Mouse (Mus musculus) heart, adult 11 months (tissue): Measurements from ENCODE around the gene Ifna14.
"Not testable (repeated sequence)": the region's sequence is repeated elsewhere in the genome, so short reads cannot be mapped to it uniquely, and the experiment has no call there.

Experiments used
- DNase-seq: peaks from one replicate; pipeline ENCODE4 v3.0.0; 2022

Ifna14 gene

GRCm38 (mm10) chr4:88571698-88572097 is at the start of gene Ifna14:
Gene Ifna14 (minus strand): TSS chr4:88571798.
- no peak for DNase-seq

DNA sequence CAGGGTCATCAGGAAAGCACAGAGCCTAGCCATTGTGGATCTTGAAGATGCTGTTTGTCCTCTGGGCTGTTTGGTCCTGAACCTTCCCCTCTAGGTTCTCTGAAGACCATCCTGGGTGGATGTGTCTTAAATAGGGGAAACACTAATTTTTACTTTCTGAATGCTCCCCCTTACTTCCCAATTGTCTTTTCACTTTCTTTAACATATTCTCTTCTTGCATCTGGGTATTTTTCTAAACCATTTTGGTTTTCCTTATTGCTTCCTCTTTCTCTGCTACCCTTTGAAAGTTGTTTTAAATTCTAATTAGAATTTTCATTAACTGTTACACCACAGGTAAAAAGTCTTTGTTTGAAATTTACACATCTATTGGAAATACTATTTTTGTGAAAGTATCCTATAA is 31.7 kb upstream of the Ifna14 start, which contains the start of gene Ifna12:
Gene Ifna12, minus strand, starts transcription at position 101 of the 400 bp plus-strand sequence.
- no peak for DNase-seq

DNA sequence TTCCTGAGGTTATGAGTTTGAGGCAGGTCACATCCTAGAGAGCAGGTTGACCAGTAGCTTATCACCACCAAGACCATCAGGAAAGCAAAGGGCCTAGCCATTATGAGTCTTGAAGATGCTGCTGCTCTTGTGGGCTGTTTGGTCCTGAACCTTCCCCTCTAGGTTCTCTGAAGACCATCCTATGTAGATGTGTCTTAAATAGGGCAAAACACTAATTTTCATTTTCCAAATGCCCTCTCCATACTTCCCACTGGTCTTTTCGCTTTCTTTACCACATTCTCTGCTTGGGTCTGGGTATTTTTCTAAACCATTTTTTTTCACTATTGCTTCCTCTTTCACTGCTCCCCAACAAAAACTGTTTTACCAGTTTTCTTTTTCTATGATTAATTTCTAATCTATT is 20.7 kb upstream of the Ifna14 start, which contains the start of gene Ifna9:
Gene Ifna9, minus strand, starts transcription at position 101 of the 400 bp plus-strand sequence.
- DNase-seq = no peak

- no peak for DNase-seq
These were observed 9.8 kb downstream of the Ifna14 start for GRCm38 (mm10) chr4:88561791-88562190.

GRCm38 (mm10) chr4:88558145-88558544 is 13.5 kb downstream of the Ifna14 start, which contains the start of gene Ifna15:
Gene Ifna15 (minus strand): TSS chr4:88558245.
- not testable (repeated sequence) for DNase-seq

DNA sequence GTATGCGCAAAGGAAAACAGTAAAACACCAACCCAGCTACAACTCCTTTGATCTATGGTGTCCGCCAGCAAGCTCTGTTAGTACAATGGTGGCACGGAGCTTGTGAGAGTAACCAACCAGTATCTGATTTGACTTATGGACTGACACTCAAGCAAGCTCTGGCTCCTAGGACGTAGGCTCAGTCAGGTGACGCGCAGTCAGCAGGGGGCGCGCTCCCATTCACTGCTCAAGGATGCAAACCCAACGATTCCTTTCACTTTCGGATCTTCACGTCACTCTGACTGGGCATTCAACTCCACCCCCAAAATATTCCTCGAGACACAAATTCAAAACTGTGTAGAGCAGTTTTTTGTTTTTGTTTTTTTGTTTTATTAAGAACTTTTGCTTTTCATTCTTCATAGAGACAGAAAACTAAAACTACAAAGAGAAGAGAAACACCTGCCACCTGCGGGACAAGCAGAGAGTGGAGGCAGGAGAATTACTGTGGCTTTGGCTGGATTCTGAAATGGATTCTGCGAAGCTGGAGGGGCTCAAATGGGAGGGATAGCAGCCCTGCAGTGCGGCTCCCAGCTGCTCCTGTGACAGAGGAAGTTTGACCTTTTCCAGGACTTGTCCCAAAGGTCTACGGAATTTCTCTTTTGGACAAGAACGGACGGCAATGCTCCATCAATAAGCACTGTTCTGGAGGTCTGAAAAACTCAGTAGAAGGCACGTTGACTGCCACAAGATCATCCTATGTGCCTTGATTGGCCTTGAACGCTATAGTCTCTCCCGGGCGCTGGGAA is 21.2 kb downstream of the Ifna14 start:
- DNase-seq = peak; percentile 97

GRCm38 (mm10) chr4:88547986-88548385 is 23.6 kb downstream of the Ifna14 start:
- no peak for DNase-seq

- no peak for DNase-seq
These were observed 27.9 kb downstream of the Ifna14 start for GRCm38 (mm10) chr4:88543649-88544234.

DNA sequence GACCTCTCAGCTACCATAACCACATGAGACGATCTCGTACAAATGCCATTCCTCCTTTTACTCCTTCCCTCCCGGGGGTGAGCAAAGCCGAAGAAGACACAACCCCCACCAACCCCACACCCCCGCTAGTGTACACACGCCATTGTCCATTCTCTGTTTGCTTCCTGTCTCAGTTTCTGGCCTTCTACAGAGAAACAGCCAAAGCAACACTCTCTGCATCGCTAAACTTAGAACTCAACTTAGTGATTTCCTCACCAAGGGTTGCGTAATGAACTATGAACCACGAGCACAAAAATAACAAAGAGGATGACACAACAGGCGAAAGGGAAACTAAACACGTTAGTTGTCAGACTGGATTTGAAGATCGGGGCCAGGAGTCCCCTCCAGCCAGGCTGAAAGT is 34.3 kb downstream of the Ifna14 start:
- peak; percentile 97 for DNase-seq

GRCm38 (mm10) chr4:88536640-88537039 is 35.0 kb downstream of the Ifna14 start:
- peak; percentile 96 for DNase-seq

- peak; percentile 91 for DNase-seq
These were observed 35.9 kb downstream of the Ifna14 start for GRCm38 (mm10) chr4:88535742-88536141.

- DNase-seq = peak; percentile 11
These were observed 36.7 kb downstream of the Ifna14 start for GRCm38 (mm10) chr4:88534903-88535302.

DNA sequence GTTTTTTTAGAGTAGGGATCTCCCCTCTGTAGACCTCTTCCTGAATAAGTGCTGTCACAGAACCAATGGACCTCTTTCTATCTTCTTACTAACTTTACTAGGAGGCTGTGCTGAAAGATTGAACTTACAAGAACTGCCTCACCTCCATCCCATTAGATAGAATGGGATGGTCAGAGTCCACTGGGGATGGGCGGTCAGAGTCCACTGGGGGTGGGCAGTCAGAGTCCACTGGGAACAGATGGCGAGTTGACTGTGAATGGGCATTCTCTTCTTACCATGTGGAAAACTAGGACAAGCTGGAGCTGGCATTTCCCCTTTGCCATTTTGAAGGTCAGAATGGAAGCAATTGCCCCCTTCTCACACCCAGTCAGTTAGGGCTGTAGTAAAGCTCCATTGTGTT is 38.1 kb downstream of the Ifna14 start:
- DNase-seq = peak; percentile 64

- peak; percentile 27 for DNase-seq
These were observed 40.7 kb downstream of the Ifna14 start for GRCm38 (mm10) chr4:88530892-88531291.

DNA sequence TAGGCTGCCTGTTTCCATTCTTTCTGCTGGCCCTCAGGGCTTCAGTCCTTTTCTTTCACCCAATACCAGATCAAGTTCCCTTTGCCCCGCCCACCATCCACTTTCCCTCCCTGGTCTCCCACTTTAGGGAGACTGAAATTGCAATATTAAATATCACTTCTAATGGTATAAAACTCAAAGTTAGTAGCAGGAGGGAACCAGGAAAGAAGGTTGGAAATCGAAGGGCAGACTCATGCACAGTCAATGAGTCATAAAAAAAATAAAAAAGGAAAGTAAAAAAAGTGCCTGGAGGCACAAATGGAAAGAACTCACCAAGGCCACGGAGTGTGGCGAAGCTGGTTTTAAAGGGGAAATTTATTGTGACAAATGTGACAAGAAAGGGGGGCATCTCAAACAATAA is 41.3 kb downstream of the Ifna14 start:
- DNase-seq = no peak

- peak; percentile 42 for DNase-seq
These were observed 45.1 kb downstream of the Ifna14 start for GRCm38 (mm10) chr4:88526379-88527049.

GRCm38 (mm10) chr4:88525393-88525792 is 46.2 kb downstream of the Ifna14 start:
- peak; percentile 5 for DNase-seq

DNA sequence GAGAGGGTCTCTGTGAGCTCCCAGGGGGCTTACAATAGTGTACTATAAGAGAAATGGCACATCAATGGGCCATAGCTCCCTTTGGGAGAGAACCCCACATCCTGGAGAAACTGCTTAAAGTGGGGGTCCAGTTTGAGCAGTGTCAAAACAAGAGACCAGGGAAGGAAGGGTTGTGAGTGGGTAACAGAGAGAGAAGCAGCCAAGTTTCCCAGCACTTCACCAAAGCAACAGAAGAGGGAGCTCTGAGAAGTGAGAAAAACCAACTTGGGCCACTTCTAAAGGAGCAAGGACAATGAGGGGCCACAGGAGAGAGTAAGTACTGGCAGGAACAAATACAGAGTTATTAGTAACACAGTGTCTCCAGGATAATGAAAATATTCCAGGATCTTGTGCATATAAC is 48.4 kb downstream of the Ifna14 start:
- DNase-seq = peak; percentile 77

DNA sequence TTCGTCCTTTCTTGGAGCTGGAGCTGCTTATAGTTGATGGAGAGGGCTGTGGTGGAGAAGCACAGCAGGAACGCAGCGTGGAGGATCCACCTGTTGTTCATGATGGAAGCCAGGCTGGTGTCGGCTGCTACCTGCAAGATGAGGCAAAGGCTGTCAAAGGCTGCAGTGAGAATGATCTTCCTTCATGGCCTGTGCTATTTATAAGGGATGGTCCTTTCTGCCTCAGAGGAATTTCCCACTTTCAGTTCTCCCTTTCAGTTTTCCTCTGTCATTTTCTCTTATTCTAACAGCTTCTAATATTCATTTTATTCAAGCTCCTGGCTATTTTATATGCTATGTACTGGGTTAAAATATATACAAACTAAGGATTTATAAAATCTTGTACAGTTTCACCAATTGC is 48.9 kb downstream of the Ifna14 start, which contains the start of gene Ifnb1:
Gene Ifnb1, minus strand, starts transcription at position 101 of the 400 bp plus-strand sequence.
- peak; percentile 73 for DNase-seq
